Mouse (Mus musculus) megakaryocyte-erythroid progenitor cell, adult 5-6 weeks (primary cell): ENCODE data around the gene Cdk5. TPM values are rescaled to one million over a fixed set of nuclear protein-coding genes. Genes with fewer than 3 reads are reported as not detected.

Experiments
- ATAC-seq: replicated peaks from 2 replicates; pipeline ENCODE4 v1.8.0; 2016; ENCODE audit warnings: mild to moderate bottlenecking, inconsistent platforms; ENCODE audit not compliant: severe bottlenecking, poor library complexity, low FRiP score, low TSS enrichment
- total RNA-seq, 2 experiments: library from RNA; stranded (forward) in 1 of 2; stranded (reverse) in 1 of 2; fragments of 200-1000, 215-1000 nt in 1 of 2; fragments of >200 nt in 1 of 2; fragmentation: Nextera tagmentation in 1 of 2; gene quantifications; 2 replicates each; pipeline ENCODE4 v1.2.3; 2014 to 2017

The Cdk5 gene
- total RNA-seq, 2 experiments from 2014 or later: 15.0 to 31.7 TPM

GRCm38 (mm10) chr5:24441187-24441586 is 17.9 kb upstream of the Cdk5 start:
- ATAC-seq: no peak

GRCm38 (mm10) chr5:24433993-24434392 is 10.7 kb upstream of the Cdk5 start:
- ATAC-seq: no peak

GRCm38 (mm10) chr5:24428596-24428995 is 5.3 kb upstream of the Cdk5 start:
- no peak for ATAC-seq

- ATAC-seq: no peak
Measured at GRCm38 (mm10) chr5:24427981-24428402, 4.7 kb upstream of the Cdk5 start.

GRCm38 (mm10) chr5:24427285-24427633 is 3.9 kb upstream of the Cdk5 start:
- ATAC-seq: no peak

GRCm38 (mm10) chr5:24426556-24427284 is 3.4 kb upstream of the Cdk5 start:
- ATAC-seq: no peak

- no peak for ATAC-seq
Measured at GRCm38 (mm10) chr5:24426037-24426432, 2.7 kb upstream of the Cdk5 start.

- no peak for ATAC-seq
Measured at GRCm38 (mm10) chr5:24425421-24426036, 2.2 kb upstream of the Cdk5 start.

GRCm38 (mm10) chr5:24424861-24425411 is 1.6 kb upstream of the Cdk5 start:
- no peak for ATAC-seq

- no peak; the same call in 1 of the 2 replicates for ATAC-seq
Measured at GRCm38 (mm10) chr5:24424004-24424781, 863 bp upstream of the Cdk5 start.

- no peak for ATAC-seq
Measured at GRCm38 (mm10) chr5:24420381-24420780, 2.9 kb downstream of the Cdk5 start.

GRCm38 (mm10) chr5:24417587-24417986 is 5.7 kb downstream of the Cdk5 start:
- no peak for ATAC-seq

- peak; percentile 75 for ATAC-seq
Measured at GRCm38 (mm10) chr5:24416222-24416736, 7.1 kb downstream of the Cdk5 start.

- ATAC-seq: no peak
Measured at GRCm38 (mm10) chr5:24413938-24414337, 9.4 kb downstream of the Cdk5 start.

- ATAC-seq: no peak
Measured at GRCm38 (mm10) chr5:24413042-24413693, 10.2 kb downstream of the Cdk5 start, which contains the start of gene Asic3. TSS of gene Asic3 (plus strand) at chr5:24413392.

GRCm38 (mm10) chr5:24412063-24412462 is 11.3 kb downstream of the Cdk5 start:
- ATAC-seq: no peak

- ATAC-seq: no peak
Measured at GRCm38 (mm10) chr5:24409466-24409865, 13.9 kb downstream of the Cdk5 start.

GRCm38 (mm10) chr5:24408651-24409050 is 14.7 kb downstream of the Cdk5 start:
- no peak for ATAC-seq

- ATAC-seq: no peak
Measured at GRCm38 (mm10) chr5:24405389-24405876, 17.9 kb downstream of the Cdk5 start.
